Mouse (Mus musculus): Measurements from ENCODE around the gene Ptcd1.

- TF ChIP-seq CTCF (IDR thresholded peaks at IDR 0.05; ENCODE audit: control insufficient read depth, insufficient read depth, insufficient replicate concordance, low read depth, low read length) (no peak), POLR2A (IDR thresholded peaks at IDR 0.05; ENCODE audit: control insufficient read depth, low read depth, low read length) (no peak)
Measured at GRCm38 (mm10) chr5:145120921-145121320, 46.0 kb downstream of the Ptcd1 start.

Data from testis, adult 2 months (tissue).